Mouse (Mus musculus) heart, postnatal 25 days (tissue): ENCODE measurements around the gene Il17re. TPM values are rescaled to one million over a fixed set of nuclear protein-coding genes. Genes with fewer than 3 reads are reported as not detected.

Experiments used
- DNase-seq: peaks from one replicate; pipeline ENCODE4 v3.0.0; 2022; ENCODE audit warnings: low spot score
- intact Hi-C: fragments of 180-260 bp; cut with DNase I; formaldehyde crosslinking; loops from one replicate; pipeline ENCODE4 v1.15.1; 2025
- total RNA-seq, 2 experiments: library from RNA; stranded (reverse); gene quantifications; 2 replicates each; pipeline ENCODE4 v1.2.3; 2021

Il17re gene
- total RNA-seq, 2 experiments from 2014 or later = 0.78 to 1.1 TPM

GRCm38 (mm10) chr6:113442087-113442441 lies 16.2 kb upstream of the Il17re start:
- intact Hi-C loops = loop anchor here (2.0 kb wide), 1 partner anchor 27 kb away; no protein-coding TSS in a partner anchor
- no peak for DNase-seq

GRCm38 (mm10) chr6:113442442-113443090 lies 15.7 kb upstream of the Il17re start, which contains the start of gene Jagn1:
TSS of gene Jagn1 (plus strand) at chr6:113442569.
- intact Hi-C loops = loop anchor here (2.0 kb wide), 1 partner anchor 26 kb away; no protein-coding TSS in a partner anchor
- DNase-seq = peak; percentile 78

GRCm38 (mm10) chr6:113443091-113443490 lies 15.2 kb upstream of the Il17re start:
- no peak for DNase-seq
- intact Hi-C loops = loop anchor here (2.0 kb wide), 1 partner anchor 26 kb away; no protein-coding TSS in a partner anchor

- intact Hi-C loops = no loop called here
- no peak for DNase-seq
These were observed 13.9 kb upstream of the Il17re start for GRCm38 (mm10) chr6:113444207-113444965.

GRCm38 (mm10) chr6:113447639-113448038 lies 10.6 kb upstream of the Il17re start:
- DNase-seq = no peak
- intact Hi-C loops = no loop called here

DNA sequence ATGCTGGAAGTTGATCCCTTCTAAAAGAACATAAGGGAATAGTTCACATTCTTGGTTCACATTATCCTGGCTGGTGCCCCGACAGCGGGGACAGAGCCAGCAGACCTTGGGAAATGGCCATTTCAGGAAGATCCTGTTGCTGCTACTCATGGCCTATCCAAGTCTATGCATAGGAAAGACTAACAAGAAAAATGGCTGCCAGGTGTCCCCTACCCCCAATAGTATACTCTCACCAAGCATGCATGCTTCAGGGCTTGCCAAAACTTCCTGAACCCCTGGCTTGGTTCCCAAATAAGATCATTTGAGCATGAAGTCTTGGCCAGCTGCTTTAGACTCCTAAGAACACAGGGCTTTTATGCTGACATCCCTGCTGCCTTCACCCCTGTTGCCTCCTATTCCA lies 6.4 kb upstream of the Il17re start:
- no peak for DNase-seq
- intact Hi-C loops = no loop called here

DNA sequence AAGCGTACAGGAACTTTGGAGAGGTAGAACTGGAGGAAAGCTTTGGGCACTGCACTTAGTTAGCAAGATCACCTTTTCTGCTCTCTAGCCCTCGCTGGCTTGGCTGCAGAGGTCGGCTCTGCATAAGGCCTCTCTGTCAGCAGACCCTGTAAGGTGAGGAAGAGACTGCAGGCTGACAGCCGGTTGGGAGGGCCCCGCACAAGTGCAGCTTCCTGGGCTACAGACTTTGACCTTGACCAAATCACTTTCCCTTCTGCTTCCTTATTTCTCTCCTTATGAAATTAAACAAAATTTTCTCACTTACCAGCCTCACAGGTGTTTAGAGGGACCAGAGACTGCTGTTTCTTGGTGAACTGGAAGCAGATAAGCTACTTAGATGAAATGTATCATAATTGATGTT lies 3.3 kb upstream of the Il17re start:
- no peak for DNase-seq
- intact Hi-C loops = no loop called here

DNA sequence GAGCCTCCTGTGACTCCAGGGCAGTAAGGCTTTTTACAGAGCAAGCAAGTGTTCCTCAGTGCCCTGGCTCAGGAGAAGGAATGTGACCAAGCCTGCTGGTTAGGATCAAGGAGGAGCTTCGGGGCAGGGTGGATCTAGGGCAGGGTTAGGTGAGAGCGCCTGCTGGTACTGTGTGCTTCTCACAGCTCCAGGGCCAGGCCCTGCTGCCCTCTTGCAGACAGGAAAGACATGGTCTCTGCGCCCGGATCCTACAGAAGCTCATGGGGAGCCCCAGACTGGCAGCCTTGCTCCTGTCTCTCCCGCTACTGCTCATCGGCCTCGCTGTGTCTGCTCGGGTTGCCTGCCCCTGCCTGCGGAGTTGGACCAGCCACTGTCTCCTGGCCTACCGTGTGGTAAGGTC lies 351 bp downstream of the Il17re start:
- intact Hi-C loops = no loop called here
- no peak for DNase-seq

- DNase-seq = no peak
- intact Hi-C loops = no loop called here
These were observed 5.8 kb downstream of the Il17re start for GRCm38 (mm10) chr6:113464040-113464439.

DNA sequence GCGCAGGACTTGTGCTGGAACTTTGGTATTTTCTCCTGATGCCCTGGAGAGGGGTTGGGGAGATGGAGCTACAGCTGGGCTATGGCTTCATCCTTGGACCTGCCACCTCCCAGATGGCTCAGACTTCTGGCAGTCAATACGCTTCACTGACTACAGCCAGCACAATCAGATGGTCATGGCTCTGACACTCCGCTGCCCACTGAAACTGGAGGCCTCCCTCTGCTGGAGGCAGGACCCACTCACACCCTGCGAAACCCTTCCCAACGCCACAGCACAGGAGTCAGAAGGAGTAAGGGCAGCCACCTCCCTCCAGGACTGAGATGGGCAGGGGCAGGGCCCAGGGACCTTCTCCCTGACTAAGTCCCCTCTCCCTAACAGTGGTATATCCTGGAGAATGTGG lies 7.3 kb downstream of the Il17re start:
- no peak for DNase-seq
- intact Hi-C loops = loop anchor here (5.0 kb wide), 1 partner anchor 293 kb away; no protein-coding TSS in a partner anchor

- intact Hi-C loops = loop anchor here (2.0 to 5.0 kb wide), 3 partner anchors 26 to 430 kb away; partner anchors contain the start of gene Jagn1
- no peak for DNase-seq
These were observed 10.2 kb downstream of the Il17re start for GRCm38 (mm10) chr6:113468512-113468911.

GRCm38 (mm10) chr6:113469021-113469420 lies 10.7 kb downstream of the Il17re start:
- DNase-seq = no peak
- intact Hi-C loops = loop anchor here (2.0 to 5.0 kb wide), 3 partner anchors 26 to 430 kb away; partner anchors contain the start of gene Jagn1

- intact Hi-C loops = loop anchor here (2.0 to 5.0 kb wide), 3 partner anchors 27 to 431 kb away; partner anchors contain the start of gene Jagn1
- DNase-seq = no peak
These were observed 11.1 kb downstream of the Il17re start for GRCm38 (mm10) chr6:113469432-113469831.

DNA sequence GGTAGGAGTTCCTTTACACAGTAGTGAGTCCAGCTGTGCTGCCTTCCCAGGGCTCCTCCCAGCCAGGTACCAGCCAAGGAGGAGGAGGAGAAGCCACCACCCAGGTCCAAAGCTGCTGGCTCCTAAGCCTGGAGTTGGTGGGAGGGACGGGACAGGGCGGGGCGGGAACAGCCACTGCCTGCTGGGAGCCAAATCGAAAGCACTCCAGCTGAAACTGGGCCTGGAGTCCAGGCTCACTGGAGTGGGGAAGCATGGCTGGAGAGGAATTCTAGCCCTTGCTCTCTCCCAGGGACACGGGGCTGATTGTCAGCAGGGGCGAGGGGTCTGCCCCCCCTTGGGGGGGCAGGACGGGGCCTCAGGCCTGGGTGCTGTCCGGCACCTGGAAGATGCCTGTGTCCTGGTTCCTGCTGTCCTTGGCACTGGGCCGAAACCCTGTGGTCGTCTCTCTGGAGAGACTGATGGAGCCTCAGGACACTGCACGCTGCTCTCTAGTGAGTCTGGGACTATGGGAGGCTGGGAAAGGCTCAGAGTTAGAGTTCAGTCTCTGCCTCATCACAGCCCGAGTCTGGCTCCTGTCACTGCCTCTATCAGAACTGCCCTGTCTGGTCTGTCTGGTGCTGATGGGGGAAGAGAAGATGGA lies 13.1 kb downstream of the Il17re start, which contains the start of gene Il17rc:
Gene Il17rc (plus strand): TSS at position 131 of the 640 bp plus-strand sequence.
- DNase-seq = peak; percentile 51
- intact Hi-C loops = loop anchor here (5.0 kb wide), 2 partner anchors 139 to 234 kb away; partner anchors contain the start of gene Mtmr14

GRCm38 (mm10) chr6:113472061-113472460 lies 13.8 kb downstream of the Il17re start:
- intact Hi-C loops = loop anchor here (5.0 kb wide), 2 partner anchors 140 to 235 kb away; partner anchors contain the start of gene Mtmr14
- DNase-seq = no peak

DNA sequence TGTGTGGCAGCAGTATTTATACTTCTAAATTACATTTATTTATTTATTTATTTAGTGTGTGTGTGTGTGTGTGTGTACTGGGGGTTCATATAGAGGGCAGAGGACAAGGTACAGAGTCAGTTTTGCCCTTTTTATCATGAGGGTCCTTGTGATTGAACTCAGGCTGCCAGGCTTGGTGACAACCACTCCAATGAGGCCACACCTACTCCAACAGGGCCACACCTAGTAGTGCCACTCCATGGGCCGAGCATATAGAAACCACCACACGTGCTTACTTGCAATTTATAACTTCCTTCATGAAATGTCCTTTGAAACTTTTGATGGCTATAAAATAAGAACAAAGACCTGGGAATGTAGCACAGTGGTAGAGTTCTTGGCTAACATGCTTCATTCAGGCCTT lies 15.0 kb downstream of the Il17re start:
- intact Hi-C loops = loop anchor here (5.0 kb wide), 2 partner anchors 141 to 236 kb away; partner anchors contain the start of gene Mtmr14
- no peak for DNase-seq

GRCm38 (mm10) chr6:113473715-113474114 lies 15.4 kb downstream of the Il17re start:
- intact Hi-C loops = loop anchor here (5.0 kb wide), 2 partner anchors 141 to 236 kb away; partner anchors contain the start of gene Mtmr14
- DNase-seq = no peak

DNA sequence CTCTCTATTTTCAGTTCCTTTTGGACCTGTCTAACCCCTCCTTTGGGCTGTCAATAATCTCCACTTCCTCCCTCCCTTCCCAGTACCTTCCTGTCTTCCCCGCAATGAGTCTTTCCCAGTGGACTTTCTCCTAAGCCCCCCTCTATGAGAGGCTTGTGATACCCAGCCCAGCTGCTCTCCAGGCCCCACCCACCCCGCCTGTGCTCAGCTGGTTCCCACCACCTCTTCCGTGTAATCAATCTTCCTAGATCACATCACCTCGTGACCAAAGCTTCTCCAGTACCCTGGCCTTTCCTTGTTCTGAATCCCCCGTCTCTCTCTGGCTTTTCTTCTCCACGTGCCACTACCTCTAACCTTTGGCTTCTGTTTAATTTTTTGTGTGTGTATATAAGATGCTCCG lies 19.1 kb downstream of the Il17re start:
- intact Hi-C loops = no loop called here
- no peak for DNase-seq

DNA sequence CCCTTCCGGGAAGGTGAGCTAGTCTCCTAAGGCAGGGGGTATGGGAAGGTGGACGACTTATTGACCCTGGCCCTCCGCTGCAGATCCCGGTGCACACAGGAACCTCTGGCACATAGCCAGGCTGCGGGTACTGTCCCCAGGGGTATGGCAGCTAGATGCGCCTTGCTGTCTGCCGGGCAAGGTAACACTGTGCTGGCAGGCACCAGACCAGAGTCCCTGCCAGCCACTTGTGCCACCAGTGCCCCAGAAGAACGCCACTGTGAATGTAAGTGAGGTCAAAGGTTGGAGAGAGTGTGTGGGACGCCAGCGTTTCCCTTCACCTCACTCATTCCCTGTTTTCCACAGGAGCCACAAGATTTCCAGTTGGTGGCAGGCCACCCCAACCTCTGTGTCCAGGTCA lies 20.6 kb downstream of the Il17re start:
- intact Hi-C loops = no loop called here
- no peak for DNase-seq
